Mouse (Mus musculus): ENCODE data around the gene Ppp6r2. TPM values are rescaled to one million over a fixed set of nuclear protein-coding genes. Genes with fewer than 3 reads are reported as not detected.
A peak's percentile ranks its signal among the peaks of the same experiment; 100 is the strongest.

Gene Ppp6r2
- polyA plus RNA-seq, 2 experiments: 15.3 to 17.7 TPM

- Histone ChIP-seq H3K4me3 (ENCODE audit: insufficient read depth in 1 of 2, low read depth in 2 of 2, low read length in 2 of 2) (peak overlapping the region; percentile 51 to 55), H3K4me1 (replicated peaks; ENCODE audit: control insufficient read depth in 2 of 2, insufficient read depth in 2 of 2, low read length in 1 of 2) (peaks cover 7 to 36% of the 10 kb centered on the region in 2 experiments), H3K9ac (replicated peaks) (no peak overlapping the region; the same call in 1 of the 2 replicates), H3K27me3 (ENCODE audit: control insufficient read depth, insufficient read depth, low read length) (peaks cover 24% of the 10 kb centered on the region), H3K36me3 (replicated peaks; ENCODE audit: control insufficient read depth, insufficient read depth, low read depth) (no peaks in the 10 kb centered on the region), H3K9me3 (ENCODE audit: control insufficient read depth, low read length) (no peaks in the 10 kb centered on the region), H3K4me2 (ENCODE audit: low read depth) (peak overlapping the region; percentile 44), H3K27ac (no peak overlapping the region; the same call in 1 of the 2 replicates)
- 0 out of 2 replicates have a peak, but pooled peaks have one; percentile 26 for ATAC-seq (ENCODE audit: insufficient read depth)
- WGBS (ENCODE audit: insufficient replicate concordance): 10% methylated on average over 16 of the region's 16 CpGs
- TF ChIP-seq EP300 (IDR thresholded peaks at IDR 0.05; ENCODE audit: low read depth) (no peak), CTCF (IDR thresholded peaks at IDR 0.05; ENCODE audit: low read depth) (no peak)
- DNase-seq (ENCODE audit: low read depth in 3 of 3, low spot score in 3 of 3): no peak
These were observed 32.3 kb upstream of the Ppp6r2 start for GRCm38 (mm10) chr15:89178954-89179629.

GRCm38 (mm10) chr15:89179630-89179964, 31.8 kb upstream of the Ppp6r2 start:
- Histone ChIP-seq H3K9ac (replicated peaks) (no peak overlapping the region; the same call in 1 of the 2 replicates), H3K9me3 (ENCODE audit: control insufficient read depth, low read length) (no peaks in the 10 kb centered on the region), H3K36me3 (replicated peaks; ENCODE audit: control insufficient read depth, insufficient read depth, low read depth) (no peaks in the 10 kb centered on the region), H3K4me2 (ENCODE audit: low read depth) (peak overlapping the region; percentile 44), H3K4me1 (replicated peaks; ENCODE audit: control insufficient read depth in 2 of 2, insufficient read depth in 2 of 2, low read length in 1 of 2) (peaks cover 7 to 36% of the 10 kb centered on the region in 2 experiments), H3K4me3 (ENCODE audit: insufficient read depth in 1 of 2, low read depth in 2 of 2, low read length in 2 of 2) (peak overlapping the region; percentile 51 to 55), H3K27ac (no peak overlapping the region), H3K27me3 (ENCODE audit: control insufficient read depth, insufficient read depth, low read length) (peaks cover 21% of the 10 kb centered on the region)
- DNase-seq (ENCODE audit: low read depth in 3 of 3, low spot score in 3 of 3) (no peak), ATAC-seq (ENCODE audit: insufficient read depth) (no peak)
- WGBS (ENCODE audit: insufficient replicate concordance): 23% methylated on average over 6 of the region's 6 CpGs
- no peak for TF ChIP-seq EP300 (IDR thresholded peaks at IDR 0.05; ENCODE audit: low read depth)
- TF ChIP-seq CTCF (IDR thresholded peaks at IDR 0.05; ENCODE audit: low read depth): no peak

GRCm38 (mm10) chr15:89180081-89180541, 31.2 kb upstream of the Ppp6r2 start:
- H3K4me3 ChIP-seq (ENCODE audit: insufficient read depth in 1 of 2, low read depth in 2 of 2, low read length in 2 of 2): peak overlapping the region; percentile 51 to 55
- H3K4me1 ChIP-seq (replicated peaks; ENCODE audit: control insufficient read depth in 2 of 2, insufficient read depth in 2 of 2, low read length in 1 of 2): peaks cover 7 to 34% of the 10 kb centered on the region in 2 experiments
- no peak overlapping the region for H3K27ac ChIP-seq
- H3K36me3 ChIP-seq (replicated peaks; ENCODE audit: control insufficient read depth, insufficient read depth, low read depth): no peaks in the 10 kb centered on the region
- peak overlapping the region; percentile 44 for H3K4me2 ChIP-seq (ENCODE audit: low read depth)
- no peak for TF ChIP-seq EP300 (IDR thresholded peaks at IDR 0.05; ENCODE audit: low read depth)
- no peak for TF ChIP-seq CTCF (IDR thresholded peaks at IDR 0.05; ENCODE audit: low read depth)
- WGBS (ENCODE audit: insufficient replicate concordance): 5% methylated on average over 26 of the region's 26 CpGs
- peaks cover 21% of the 10 kb centered on the region for H3K27me3 ChIP-seq (ENCODE audit: control insufficient read depth, insufficient read depth, low read length)
- DNase-seq (ENCODE audit: low read depth in 3 of 3, low spot score in 3 of 3) (no peak), ATAC-seq (ENCODE audit: insufficient read depth) (no peak)
- no peaks in the 10 kb centered on the region for H3K9me3 ChIP-seq (ENCODE audit: control insufficient read depth, low read length)
- H3K9ac ChIP-seq (replicated peaks): no peak overlapping the region

- TF ChIP-seq CTCF (IDR thresholded peaks at IDR 0.05; ENCODE audit: low read depth): no peak
- no peak for TF ChIP-seq EP300 (IDR thresholded peaks at IDR 0.05; ENCODE audit: low read depth)
- DNase-seq (ENCODE audit: low read depth in 3 of 3, low spot score in 3 of 3): no peak
- no peak within 1 kb of the TSS; the same call in 1 of the 2 replicates for H3K9ac ChIP-seq (replicated peaks)
- peak within 1 kb of the TSS; percentile 44 for H3K4me2 ChIP-seq (ENCODE audit: low read depth)
- no peaks in the 10 kb centered on the region for H3K36me3 ChIP-seq (replicated peaks; ENCODE audit: control insufficient read depth, insufficient read depth, low read depth)
- H3K9me3 ChIP-seq (ENCODE audit: control insufficient read depth, low read length): no peaks in the 10 kb centered on the region
- WGBS (ENCODE audit: insufficient replicate concordance): under 1% methylated on average over 68 of the region's 72 CpGs
- H3K27me3 ChIP-seq (ENCODE audit: control insufficient read depth, insufficient read depth, low read length): peaks cover 21% of the 10 kb centered on the region
- peak; percentile 59; the same call in 1 of the 2 replicates for ATAC-seq (ENCODE audit: insufficient read depth)
- H3K4me1 ChIP-seq (replicated peaks; ENCODE audit: control insufficient read depth in 2 of 2, insufficient read depth in 2 of 2, low read length in 1 of 2): peaks cover 7 to 32% of the 10 kb centered on the region in 2 experiments
- H3K4me3 ChIP-seq (ENCODE audit: insufficient read depth in 1 of 2, low read depth in 2 of 2, low read length in 2 of 2): peak within 1 kb of the TSS; percentile 51 to 55
- H3K27ac ChIP-seq: no peak within 1 kb of the TSS
These were observed 30.7 kb upstream of the Ppp6r2 start, which contains the start of gene Plxnb2 for GRCm38 (mm10) chr15:89180571-89181229. Gene Plxnb2, minus strand, starts transcription at chr15:89180788.

All from liver, embryonic 14.5 days (tissue).